Mouse (Mus musculus) ES-E14 (cell line): ENCODE data around the gene Fras1. TPM values are rescaled to one million over a fixed set of nuclear protein-coding genes. Genes with fewer than 3 reads are reported as not detected.

Experiments
- DNase-seq: peaks from one replicate; pipeline ENCODE4 v3.0.0-alpha.2; 2013; ENCODE audit warnings: low read depth, low spot score
- H3K27ac ChIP-seq: 2 replicates; pipeline ENCODE4 v1.5.1; 2012; ENCODE audit warnings: low read depth, mild to moderate bottlenecking, low read length, moderate library complexity, mixed read lengths; ENCODE audit not compliant: poor library complexity, insufficient read depth, severe bottlenecking
- H3K36me3 ChIP-seq: 2 replicates; pipeline ENCODE4 v1.6.1; 2012; ENCODE audit warnings: mild to moderate bottlenecking, low read length, moderate library complexity, mixed read lengths; ENCODE audit not compliant: control insufficient read depth, poor library complexity, insufficient read depth, severe bottlenecking
- H3K4me1 ChIP-seq, 2 experiments: fragments of 150-350 bp in 1 of 2; sonication (generic) in 1 of 2; 2 replicates each; pipeline ENCODE4 v1.6.1; 2012; ENCODE audit warnings: low read length in 2 of 2, mild to moderate bottlenecking in 1 of 2, mixed read lengths in 1 of 2; ENCODE audit not compliant: control insufficient read depth in 2 of 2, insufficient read depth in 2 of 2, poor library complexity in 1 of 2
- H3K4me3 ChIP-seq, 2 experiments: fragments of 150-350 bp in 1 of 2; sonication (generic) in 1 of 2; 2 replicates each; pipeline ENCODE4 v1.5.1; 2012; ENCODE audit warnings: low read length in 2 of 2, low read depth in 1 of 2, mild to moderate bottlenecking in 1 of 2, mixed read lengths in 1 of 2; ENCODE audit not compliant: insufficient read depth in 1 of 2, poor library complexity in 1 of 2, severe bottlenecking in 1 of 2
- H3K9ac ChIP-seq: 2 replicates; pipeline ENCODE4 v1.6.1; 2012; ENCODE audit warnings: low read depth, mild to moderate bottlenecking, low read length, mixed read lengths; ENCODE audit not compliant: poor library complexity, insufficient read depth, severe bottlenecking
- H3K9me3 ChIP-seq: fragments of 150-350 bp; sonication (generic); 2 replicates; pipeline ENCODE4 v1.6.1; 2012; ENCODE audit warnings: low read depth, mild to moderate bottlenecking, low read length; ENCODE audit not compliant: control insufficient read depth, insufficient read depth
- CHD2 ChIP-seq: IDR thresholded peaks from 2 replicates; pipeline ENCODE4 v1.6.1; 2014; ENCODE audit warnings: mild to moderate bottlenecking, low read depth, low read length, inconsistent platforms
- HCFC1 ChIP-seq: IDR thresholded peaks from 2 replicates; pipeline ENCODE4 v1.6.1; 2012; ENCODE audit warnings: low read length, inconsistent platforms, borderline replicate concordance; ENCODE audit not compliant: insufficient read depth
- MAFK ChIP-seq: IDR thresholded peaks from 2 replicates; pipeline ENCODE4 v1.6.1; 2014; ENCODE audit warnings: mild to moderate bottlenecking, low read depth, low read length, inconsistent platforms; ENCODE audit not compliant: insufficient read depth
- ZC3H11A ChIP-seq: IDR thresholded peaks from 2 replicates; pipeline ENCODE4 v1.6.1; 2012; ENCODE audit warnings: low read depth, mild to moderate bottlenecking, inconsistent platforms, low read length, borderline replicate concordance
- ZNF384 ChIP-seq: IDR thresholded peaks from 2 replicates; pipeline ENCODE4 v1.6.1; 2012; ENCODE audit warnings: low read depth, low read length, inconsistent platforms
- in situ Hi-C, 2 experiments: fragments of 600-800 bp; cut with MboI; formaldehyde crosslinking; loops; one replicate each; pipeline ENCODE4 v1.15.1; 2025; ENCODE audit warnings: low sequenced_read_pairs in 2 of 2, inconsistent platforms in 1 of 2; ENCODE audit not compliant: unreplicated experiment in 2 of 2
- total RNA-seq: library from RNA; depleted of rRNA; stranded (reverse); fragments of 300-350 nt; gene quantifications from 2 replicates; pipeline ENCODE4 v1.2.3, GENCODE M21; 2012

Gene Fras1
- total RNA-seq, 1 experiment, result 1.6 TPM

DNA sequence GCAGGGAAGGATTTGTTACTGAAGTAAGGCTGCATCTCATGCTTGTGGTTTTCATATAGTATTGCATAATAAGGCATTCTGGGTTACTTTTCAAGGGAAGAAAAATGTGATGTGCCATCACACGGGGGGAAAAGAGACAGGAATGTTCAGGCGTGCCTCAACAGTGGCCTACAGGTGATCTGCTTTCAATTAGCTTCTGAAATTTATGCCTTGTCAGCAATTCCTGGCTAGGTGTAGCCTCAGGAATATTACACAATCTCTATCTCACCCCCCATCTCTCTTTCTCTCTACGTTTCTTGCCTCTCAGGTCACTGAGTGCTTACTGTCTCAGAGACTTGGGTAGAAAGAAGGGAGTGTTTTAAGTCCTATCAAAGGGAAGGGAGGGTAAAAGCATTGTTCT is 204.9 kb downstream of the Fras1 start:
- Histone ChIP-seq H3K9ac (no peak overlapping the region), H3K4me1 (no peaks in the 10 kb centered on the region), H3K4me3 (no peak overlapping the region), H3K9me3 (no peaks in the 10 kb centered on the region), H3K27ac (no peak overlapping the region), H3K36me3 (no peaks in the 10 kb centered on the region)
- in situ Hi-C loops, result no loop called here
- no peak for TF ChIP-seq HCFC1
- TF ChIP-seq MAFK, result peak; percentile 86
- DNase-seq, result no peak

DNA sequence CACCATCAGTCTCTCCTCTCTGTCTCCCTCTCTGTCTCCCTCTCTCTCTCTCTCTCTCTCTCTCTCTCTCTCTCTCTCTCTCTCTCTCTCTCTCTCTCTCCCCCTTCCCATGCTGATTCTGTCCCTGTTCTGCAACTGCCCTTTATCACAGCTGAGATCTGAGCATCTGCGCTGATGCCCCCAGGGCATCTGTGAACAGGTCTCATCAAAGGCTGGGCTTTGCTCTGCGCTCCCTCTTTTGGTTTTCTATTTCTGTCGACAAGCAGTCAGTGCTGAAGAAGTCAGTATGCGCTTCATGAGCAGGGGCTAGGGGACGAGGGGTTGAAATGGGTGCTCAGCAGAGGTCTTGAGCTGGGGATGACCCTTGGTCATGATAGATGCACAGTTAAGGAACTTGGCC is 206.2 kb downstream of the Fras1 start:
- in situ Hi-C loops, result no loop called here
- no peak overlapping the region for H3K9ac ChIP-seq
- no peaks in the 10 kb centered on the region for H3K36me3 ChIP-seq
- no peak for TF ChIP-seq HCFC1
- no peak for TF ChIP-seq CHD2
- no peak for TF ChIP-seq ZC3H11A
- no peak for TF ChIP-seq ZNF384
- no peak for TF ChIP-seq MAFK
- no peaks in the 10 kb centered on the region for H3K9me3 ChIP-seq
- no peaks in the 10 kb centered on the region for H3K4me1 ChIP-seq
- no peak overlapping the region for H3K27ac ChIP-seq
- no peak for DNase-seq
- no peak overlapping the region for H3K4me3 ChIP-seq

DNA sequence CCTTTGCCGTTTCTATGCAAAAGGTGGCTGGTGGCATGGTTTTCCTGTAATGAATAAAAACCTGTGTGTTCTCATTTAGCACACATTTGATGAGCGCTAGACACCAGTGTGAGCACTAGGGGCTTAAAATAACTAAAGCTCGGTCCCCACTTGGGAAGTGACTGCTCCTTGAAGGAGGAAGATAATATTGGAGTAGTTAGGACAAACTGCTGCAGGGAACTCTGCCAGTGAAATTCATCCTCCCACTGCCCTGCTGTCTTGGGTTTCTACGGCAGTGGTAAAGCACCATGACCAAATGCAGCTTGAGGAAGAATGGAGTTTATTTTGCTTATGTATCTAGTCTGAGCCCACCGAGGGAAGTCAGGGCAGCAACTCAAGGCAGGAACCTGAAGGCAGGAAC is 211.0 kb downstream of the Fras1 start:
- H3K27ac ChIP-seq, result no peak overlapping the region
- no peak for DNase-seq
- in situ Hi-C loops, result no loop called here
- H3K36me3 ChIP-seq, result no peaks in the 10 kb centered on the region
- H3K4me3 ChIP-seq, result no peak overlapping the region
- H3K9ac ChIP-seq, result no peak overlapping the region
- no peaks in the 10 kb centered on the region for H3K4me1 ChIP-seq
- TF ChIP-seq MAFK, result no peak
- no peak for TF ChIP-seq ZC3H11A
- TF ChIP-seq HCFC1, result no peak
- TF ChIP-seq ZNF384, result no peak
- TF ChIP-seq CHD2, result no peak
- H3K9me3 ChIP-seq, result no peaks in the 10 kb centered on the region

- DNase-seq, result no peak
- H3K4me3 ChIP-seq, result no peak overlapping the region
- no peak overlapping the region for H3K27ac ChIP-seq
- no peaks in the 10 kb centered on the region for H3K9me3 ChIP-seq
- no peaks in the 10 kb centered on the region for H3K36me3 ChIP-seq
- no peak for TF ChIP-seq ZNF384
- TF ChIP-seq ZC3H11A, result no peak
- TF ChIP-seq MAFK, result no peak
- TF ChIP-seq CHD2, result no peak
- no peak for TF ChIP-seq HCFC1
- no peaks in the 10 kb centered on the region for H3K4me1 ChIP-seq
- H3K9ac ChIP-seq, result no peak overlapping the region
- in situ Hi-C loops, result no loop called here
These were observed 216.9 kb downstream of the Fras1 start for GRCm38 (mm10) chr5:96590621-96591020.

DNA sequence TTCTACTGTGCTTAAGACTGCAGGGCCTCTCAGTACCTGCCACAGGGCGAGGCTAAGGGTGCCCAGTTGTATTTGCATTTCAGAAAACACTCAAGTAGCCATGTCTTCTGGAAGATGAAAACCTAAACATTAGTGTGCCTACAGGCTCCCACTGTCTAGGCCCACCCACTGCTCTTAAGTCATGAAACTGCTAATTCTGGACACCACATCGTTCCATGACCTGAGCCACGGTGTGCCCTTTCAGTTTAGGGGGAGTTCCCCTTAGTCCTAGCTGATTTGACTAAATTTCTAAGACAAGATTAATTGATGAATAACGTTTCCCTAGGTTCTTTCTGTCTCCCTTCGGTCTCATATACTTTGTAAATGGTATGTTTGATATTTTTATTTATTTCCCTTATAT is 222.0 kb downstream of the Fras1 start:
- Histone ChIP-seq H3K36me3 (no peaks in the 10 kb centered on the region), H3K9me3 (no peaks in the 10 kb centered on the region), H3K9ac (no peak overlapping the region), H3K4me3 (no peak overlapping the region), H3K27ac (no peak overlapping the region), H3K4me1 (no peaks in the 10 kb centered on the region)
- TF ChIP-seq HCFC1 (no peak), CHD2 (no peak)
- in situ Hi-C loops, result no loop called here
- DNase-seq, result no peak
